8 mouse cellular contexts compared by ENCODE assay signal in the genomic region with DNA sequence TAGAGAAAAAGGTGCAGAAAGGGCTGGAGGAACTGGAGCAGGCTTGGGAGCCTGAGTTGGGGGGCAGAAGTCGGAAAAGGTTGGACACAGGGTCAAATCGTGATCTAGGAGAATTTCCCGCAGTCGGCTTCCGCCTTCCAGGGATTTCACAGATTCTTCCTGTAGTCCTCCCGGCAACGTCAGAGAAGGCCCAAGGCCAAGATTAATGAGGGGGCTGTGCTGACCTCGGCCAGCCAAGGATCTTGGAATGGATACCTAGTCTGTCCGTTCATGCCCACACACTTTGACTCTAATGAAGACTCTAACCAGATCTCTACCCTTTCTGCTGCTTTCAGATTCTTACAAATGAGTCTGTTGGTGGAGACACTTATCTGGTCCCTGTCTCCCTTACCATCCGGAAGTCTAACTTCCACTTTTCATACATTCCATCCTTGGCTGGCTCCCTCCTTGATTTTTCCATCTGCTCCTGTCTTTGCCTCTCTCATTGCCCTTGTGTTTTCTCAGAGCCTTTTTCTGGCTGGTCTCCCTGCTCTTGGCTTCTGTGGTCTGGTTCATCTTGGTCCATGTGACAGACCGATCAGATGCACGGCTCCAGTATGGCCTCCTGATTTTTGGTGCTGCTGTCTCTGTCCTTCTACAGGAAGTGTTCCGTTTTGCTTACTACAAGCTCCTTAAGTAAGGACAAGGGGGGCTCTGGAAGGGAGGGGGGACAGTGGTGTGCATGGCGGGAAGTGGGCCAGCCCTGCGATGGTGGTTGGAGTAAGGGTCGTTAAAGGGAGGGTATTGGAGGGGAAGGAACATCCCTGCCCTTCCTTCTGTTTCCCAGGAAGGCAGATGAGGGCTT. TPM values are rescaled to one million over a fixed set of nuclear protein-coding genes. Genes with fewer than 3 reads are reported as not detected.
DNase-seq lines count a peak whose midpoint lies in the region; ATAC-seq lines count a peak whose summit lies in the region.

No protein-coding gene starts in this region.

- H3K9me3 ChIP-seq in intestine, embryonic 15.5 days: no peaks in the 10 kb centered on the region
- H3K9me3 ChIP-seq in liver, embryonic 12.5 days (replicated peaks): no peaks in the 10 kb centered on the region
- no peaks in the 10 kb centered on the region for H3K9me3 ChIP-seq in neural tube, embryonic 11.5 days (ENCODE audit: control insufficient read depth, low read length)

- peak overlapping the region; percentile 65 for H3K9ac ChIP-seq in intestine, embryonic 15.5 days
- H3K9ac ChIP-seq in liver, embryonic 12.5 days: peak overlapping the region; percentile 79
- H3K9ac ChIP-seq in neural tube, embryonic 11.5 days (ENCODE audit: low read length): peak overlapping the region; percentile 52

- H3K4me3 ChIP-seq in intestine, embryonic 15.5 days (replicated peaks): peak overlapping the region; percentile 55
- H3K4me3 ChIP-seq in liver, embryonic 12.5 days: peak overlapping the region; percentile 74
- H3K4me3 ChIP-seq in neural tube, embryonic 11.5 days (ENCODE audit: low read depth, low read length): peak overlapping the region; percentile 64

- no peaks in the 10 kb centered on the region for H3K27me3 ChIP-seq in intestine, embryonic 15.5 days (replicated peaks)
- peaks cover 1% of the 10 kb centered on the region; the same call in 1 of the 2 replicates for H3K27me3 ChIP-seq in liver, embryonic 12.5 days (replicated peaks)
- no peaks in the 10 kb centered on the region for H3K27me3 ChIP-seq in neural tube, embryonic 11.5 days (ENCODE audit: control insufficient read depth, insufficient read depth, low read length)

- peak overlapping the region; percentile 70 for H3K4me2 ChIP-seq in intestine, embryonic 15.5 days (replicated peaks)
- H3K4me2 ChIP-seq in liver, embryonic 12.5 days: peak overlapping the region; percentile 90
- peak overlapping the region; percentile 48 for H3K4me2 ChIP-seq in neural tube, embryonic 11.5 days (ENCODE audit: low read depth)

- peaks cover 21% of the 10 kb centered on the region for H3K4me1 ChIP-seq in intestine, embryonic 15.5 days (replicated peaks)
- H3K4me1 ChIP-seq in liver, embryonic 12.5 days: peaks cover 42% of the 10 kb centered on the region
- H3K4me1 ChIP-seq in neural tube, embryonic 11.5 days (ENCODE audit: control insufficient read depth, insufficient read depth, low read length): peaks cover 9% of the 10 kb centered on the region

- WGBS in intestine, embryonic 15.5 days: 4% methylated on average over 16 of the region's 16 CpGs
- WGBS in liver, embryonic 12.5 days (ENCODE audit: insufficient replicate concordance): 6% methylated on average over 16 of the region's 16 CpGs
- 12% methylated on average over 15 of the region's 16 CpGs for whole genome bisulfite sequencing in neural tube, embryonic 11.5 days

- no peak for ATAC-seq in intestine, embryonic 15.5 days
- no peak for ATAC-seq in liver, embryonic 12.5 days
- peak; percentile 17; the same call in 1 of the 2 replicates for ATAC-seq in neural tube, embryonic 11.5 days (ENCODE audit: insufficient read depth, low FRiP score, low TSS enrichment)

- peak overlapping the region; percentile 77 for H3K27ac ChIP-seq in intestine, embryonic 15.5 days
- peak overlapping the region; percentile 70 for H3K27ac ChIP-seq in liver, embryonic 12.5 days
- no peak overlapping the region for H3K27ac ChIP-seq in neural tube, embryonic 11.5 days (ENCODE audit: low read depth, low read length)

- DNase-seq in 416B (ENCODE audit: low read depth): peak; percentile 42
- DNase-seq in MEL-GATA-1-ER (ENCODE audit: extremely low read depth, low read depth): peak; percentile 73
- peak; percentile 79 to 81 for DNase-seq in cerebellum, postnatal 14 days
- DNase-seq in gastrocnemius, postnatal 25 days: peak; percentile 44
- peak; percentile 36 for DNase-seq in neural tube, embryonic 11.5 days (ENCODE audit: low spot score)
- DNase-seq in natural killer cell, adult 2 months (ENCODE audit: low spot score in 2 of 2): no peak

- peaks cover 4% of the 10 kb centered on the region; the same call in 1 of the 2 replicates for H3K36me3 ChIP-seq in intestine, embryonic 15.5 days
- peaks cover 14% of the 10 kb centered on the region; the same call in 1 of the 2 replicates for H3K36me3 ChIP-seq in liver, embryonic 12.5 days
- no peaks in the 10 kb centered on the region for H3K36me3 ChIP-seq in neural tube, embryonic 11.5 days (ENCODE audit: control insufficient read depth, insufficient read depth, low read length)

RNA-seq across cellular contexts. Expression of gene Aph1a, which starts 0.8 kb away (rescaled TPM):
- 10 to 100 TPM; 43.9 to 51.9 TPM for total RNA-seq in gastrocnemius, postnatal 25 days (2021)
- polyA plus RNA-seq in intestine, embryonic 15.5 days (2015; fragmentation: Nextera tagmentation; extraction: Ambion mirVana): 38.3 and 38.8 TPM in 2 replicates
- polyA plus RNA-seq in liver, embryonic 12.5 days (2016; fragmentation: Nextera tagmentation; extraction: Ambion mirVana): 16.5 and 19.0 TPM in 2 replicates
- polyA plus RNA-seq in neural tube, embryonic 11.5 days (2014; fragmentation: Nextera tagmentation; extraction: Ambion mirVana): 35.9 and 36.2 TPM in 2 replicates

RNA-seq across cellular contexts. Expression of gene BC028528, which starts 2.7 kb away (rescaled TPM):
- 1 to 10 TPM; 2.8 to 3.7 TPM for total RNA-seq in gastrocnemius, postnatal 25 days (2021)
- 21.3 and 22.9 TPM in 2 replicates for polyA plus RNA-seq in intestine, embryonic 15.5 days (2015; fragmentation: Nextera tagmentation; extraction: Ambion mirVana)
- polyA plus RNA-seq in liver, embryonic 12.5 days (2016; fragmentation: Nextera tagmentation; extraction: Ambion mirVana): 6.7 and 8.2 TPM in 2 replicates
- polyA plus RNA-seq in neural tube, embryonic 11.5 days (2014; fragmentation: Nextera tagmentation; extraction: Ambion mirVana): 10.8 and 14.6 TPM in 2 replicates

RNA-seq across cellular contexts. Expression of gene Car14, which starts 10.0 kb away (rescaled TPM):
- total RNA-seq in gastrocnemius, postnatal 25 days (2021): 10 to 100 TPM; 78.0 to 92.8 TPM
- 1.5 and 1.9 TPM in 2 replicates for polyA plus RNA-seq in intestine, embryonic 15.5 days (2015; fragmentation: Nextera tagmentation; extraction: Ambion mirVana)
- polyA plus RNA-seq in liver, embryonic 12.5 days (2016; fragmentation: Nextera tagmentation; extraction: Ambion mirVana): 10.3 and 10.6 TPM in 2 replicates
- 35.7 and 36.5 TPM in 2 replicates for polyA plus RNA-seq in neural tube, embryonic 11.5 days (2014; fragmentation: Nextera tagmentation; extraction: Ambion mirVana)

RNA-seq across cellular contexts. Expression of gene Ciart, which starts 12.5 kb away (rescaled TPM):
- total RNA-seq in gastrocnemius, postnatal 25 days (2021): 1 to 10 TPM in 1 of 2 experiments, under 1 TPM in 1; 0.82 to 7.7 TPM
- 5.6 and 5.8 TPM in 2 replicates for polyA plus RNA-seq in intestine, embryonic 15.5 days (2015; fragmentation: Nextera tagmentation; extraction: Ambion mirVana)
- polyA plus RNA-seq in liver, embryonic 12.5 days (2016; fragmentation: Nextera tagmentation; extraction: Ambion mirVana): 2.4 and 2.8 TPM in 2 replicates
- 3.3 and 5.0 TPM in 2 replicates for polyA plus RNA-seq in neural tube, embryonic 11.5 days (2014; fragmentation: Nextera tagmentation; extraction: Ambion mirVana)

RNA-seq across cellular contexts. Expression of gene Mrps21, which starts 23.2 kb away (rescaled TPM):
- 100 to 1,000 TPM; 277 to 284 TPM for total RNA-seq in gastrocnemius, postnatal 25 days (2021)
- 346 and 351 TPM in 2 replicates for polyA plus RNA-seq in intestine, embryonic 15.5 days (2015; fragmentation: Nextera tagmentation; extraction: Ambion mirVana)
- polyA plus RNA-seq in liver, embryonic 12.5 days (2016; fragmentation: Nextera tagmentation; extraction: Ambion mirVana): 280 and 285 TPM in 2 replicates
- 347 and 348 TPM in 2 replicates for polyA plus RNA-seq in neural tube, embryonic 11.5 days (2014; fragmentation: Nextera tagmentation; extraction: Ambion mirVana)

Comparison
In these comparisons a context has a peak if more than half of its experiments do, and no peak if none do; other contexts are left out.
1. DNase-seq: peak in 416B (single experiment), MEL-GATA-1-ER (single experiment), cerebellum, postnatal 14 days (2 of 2), gastrocnemius, postnatal 25 days (single experiment) and neural tube, embryonic 11.5 days (single experiment); none in natural killer cell, adult 2 months (0 of 2).
2. Peak in every context shown above with its lines, with median percentiles within 50 percentile points of each other: H3K4me2 ChIP-seq, H3K4me3 ChIP-seq and H3K9ac ChIP-seq.